ENCODE assay signal across 18 mouse cellular contexts in the genomic region with DNA sequence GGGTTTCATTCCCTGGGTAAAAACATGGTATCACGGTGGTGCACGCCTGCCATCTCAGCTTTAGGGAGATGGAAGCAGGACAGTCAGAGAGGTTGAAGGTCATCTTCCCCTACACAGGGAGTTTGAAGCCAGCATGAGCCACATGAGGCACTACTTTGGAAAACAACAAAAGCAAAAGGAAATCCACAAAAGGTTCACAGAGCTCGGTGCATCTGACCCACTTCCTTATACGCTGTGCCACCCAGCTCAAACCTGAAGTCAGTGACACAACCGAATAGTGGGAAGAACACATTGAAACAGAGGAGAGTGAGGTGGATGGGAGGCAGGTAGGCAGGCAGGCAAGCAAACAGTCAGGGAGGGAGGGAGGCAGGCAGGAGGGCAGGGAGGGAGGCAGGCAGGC. TPM values are rescaled to one million over a fixed set of nuclear protein-coding genes. Genes with fewer than 3 reads are reported as not detected.
A peak's percentile ranks its signal among the peaks of the same experiment; 100 is the strongest.
DNase-seq lines count a peak whose midpoint lies in the region; ATAC-seq lines count a peak whose summit lies in the region.
"Had no signal": no experiment of that assay in that cellular context is flagged by ENCODE, and none has a peak within 500 bp of the region (broad histone marks: within the 10 kb centered on the region; RNA-seq: fewer than 3 reads in every experiment).

No protein-coding gene starts in this region.

- H3K4me3 ChIP-seq in midbrain, embryonic 12.5 days: no peak overlapping the region
- H3K4me3 ChIP-seq in midbrain, embryonic 13.5 days (replicated peaks): no peak overlapping the region
- no peak overlapping the region for H3K4me3 ChIP-seq in brown adipose tissue, adult 24 weeks (ENCODE audit: insufficient read depth, low read depth, low read length)
- H3K4me3 ChIP-seq: neural tube, embryonic 13.5 days had no signal

- no peak overlapping the region for H3K27ac ChIP-seq in midbrain, embryonic 12.5 days (replicated peaks)
- H3K27ac ChIP-seq in midbrain, embryonic 13.5 days: no peak overlapping the region
- H3K27ac ChIP-seq in brown adipose tissue, adult 24 weeks (replicated peaks; ENCODE audit: low read depth, low read length): peak overlapping the region; percentile 94
- H3K27ac ChIP-seq: liver, embryonic 14.5 days; neural tube, embryonic 13.5 days had no signal

- no peaks in the 10 kb centered on the region for H3K4me1 ChIP-seq in midbrain, embryonic 12.5 days
- H3K4me1 ChIP-seq in midbrain, embryonic 13.5 days (replicated peaks): no peaks in the 10 kb centered on the region
- peaks cover 40% of the 10 kb centered on the region for H3K4me1 ChIP-seq in brown adipose tissue, adult 24 weeks (ENCODE audit: control insufficient read depth, insufficient read depth, insufficient read length, low read length)

- H3K9me3 ChIP-seq in midbrain, embryonic 12.5 days: no peaks in the 10 kb centered on the region
- H3K9me3 ChIP-seq in midbrain, embryonic 13.5 days: no peaks in the 10 kb centered on the region
- H3K9me3 ChIP-seq: neural tube, embryonic 13.5 days had no signal

- no peak for ATAC-seq in midbrain, embryonic 12.5 days (ENCODE audit: low FRiP score, low read depth)
- ATAC-seq in midbrain, embryonic 13.5 days: no peak
- ATAC-seq in monocyte, adult 5-6 weeks (replicated peaks; ENCODE audit: insufficient number of reproducible peaks, low FRiP score, low TSS enrichment, poor library complexity, severe bottlenecking): peak; percentile 42
- ATAC-seq: forebrain, embryonic 14.5 days; hindbrain, embryonic 16.5 days; midbrain, embryonic 16.5 days had no signal

- peak; percentile 33 for DNase-seq in T-cell, adult 2 months (ENCODE audit: low spot score)
- no peak for DNase-seq in MN1 (ENCODE audit: low spot score)
- DNase-seq in Muller cell, postnatal 12 days (ENCODE audit: inconsistent ontology term): no peak
- DNase-seq: cerebellum, adult 9-11 months; heart, postnatal 10 days; kidney, adult 9 months; lung, postnatal 36 days had no signal

- no peaks in the 10 kb centered on the region for H3K27me3 ChIP-seq in midbrain, embryonic 12.5 days
- no peaks in the 10 kb centered on the region for H3K27me3 ChIP-seq in midbrain, embryonic 13.5 days
- H3K27me3 ChIP-seq: neural tube, embryonic 13.5 days had no signal

- H3K4me2 ChIP-seq in midbrain, embryonic 12.5 days (replicated peaks): no peak overlapping the region
- H3K4me2 ChIP-seq in midbrain, embryonic 13.5 days (replicated peaks): no peak overlapping the region
- H3K4me2 ChIP-seq: neural tube, embryonic 13.5 days had no signal

- H3K9ac ChIP-seq in midbrain, embryonic 12.5 days (replicated peaks): peak overlapping the region; percentile 17; the same call in 1 of the 2 replicates
- no peak overlapping the region for H3K9ac ChIP-seq in midbrain, embryonic 13.5 days (replicated peaks)
- H3K9ac ChIP-seq: liver, embryonic 14.5 days; neural tube, embryonic 13.5 days had no signal

- H3K36me3 ChIP-seq in midbrain, embryonic 12.5 days: no peaks in the 10 kb centered on the region
- no peaks in the 10 kb centered on the region for H3K36me3 ChIP-seq in midbrain, embryonic 13.5 days
- H3K36me3 ChIP-seq: neural tube, embryonic 13.5 days had no signal

- 73% methylated on average over 5 of the region's 5 CpGs for WGBS in midbrain, embryonic 12.5 days
- WGBS in midbrain, embryonic 13.5 days: 74% methylated on average over 5 of the region's 5 CpGs

RNA-seq across cellular contexts. Expression of a gene that starts 11.8 kb away (rescaled TPM):
- 33.6 and 36.5 TPM in 2 replicates for polyA plus RNA-seq in midbrain, embryonic 12.5 days (2016; fragmentation: Nextera tagmentation; extraction: Ambion mirVana)
- 27.1 and 28.0 TPM in 2 replicates for polyA plus RNA-seq in midbrain, embryonic 13.5 days (2015; fragmentation: Nextera tagmentation; extraction: Ambion mirVana)
- 12.7 and 19.3 TPM in 2 replicates for polyA plus RNA-seq in brown adipose tissue, adult 24 weeks (2012; ENCODE audit: insufficient read depth, insufficient read length, missing spikeins)
- total RNA-seq in monocyte, adult 5-6 weeks (2017): 55.2 to 64.6 TPM (median 57.9 TPM) in 3 replicates

RNA-seq across cellular contexts. Expression of a gene that starts 12.8 kb away (rescaled TPM):
- 2.7 and 3.1 TPM in 2 replicates for polyA plus RNA-seq in midbrain, embryonic 12.5 days (2016; fragmentation: Nextera tagmentation; extraction: Ambion mirVana)
- polyA plus RNA-seq in midbrain, embryonic 13.5 days (2015; fragmentation: Nextera tagmentation; extraction: Ambion mirVana): 0.20 TPM in 1 of 2 replicates, not detected in the other
- 226 and 227 TPM in 2 replicates for polyA plus RNA-seq in brown adipose tissue, adult 24 weeks (2012; ENCODE audit: insufficient read depth, insufficient read length, missing spikeins)
- 255 to 567 TPM (median 357 TPM) in 3 replicates for total RNA-seq in monocyte, adult 5-6 weeks (2017)

RNA-seq across cellular contexts. Expression of a gene that starts 40.2 kb away (rescaled TPM):
- polyA plus RNA-seq in midbrain, embryonic 12.5 days (2016; fragmentation: Nextera tagmentation; extraction: Ambion mirVana): 9.1 and 9.7 TPM in 2 replicates
- 9.8 and 11.2 TPM in 2 replicates for polyA plus RNA-seq in midbrain, embryonic 13.5 days (2015; fragmentation: Nextera tagmentation; extraction: Ambion mirVana)
- polyA plus RNA-seq in brown adipose tissue, adult 24 weeks (2012; ENCODE audit: insufficient read depth, insufficient read length, missing spikeins): 1.3 TPM in 1 of 2 replicates, not detected in the other
- total RNA-seq in monocyte, adult 5-6 weeks (2017): not detected in 3 replicates
- polyA plus RNA-seq: large intestine, adult 2 months; urinary bladder, adult 2 months had no signal

Comparison
In these comparisons a context has a peak if more than half of its experiments do, and no peak if none do; other contexts are left out.
1. RNA of a gene that starts 12.8 kb away (polyA plus RNA-seq): 226 to 227 TPM in brown adipose tissue, adult 24 weeks; 2.7 to 3.1 TPM in midbrain, embryonic 12.5 days and 0.20 TPM in midbrain, embryonic 13.5 days; every median in the first group is over 10 times any median in the second.